Mouse (Mus musculus) kidney, postnatal 14 days (tissue): Measurements from ENCODE around the gene Sec23b.
A peak's percentile ranks its signal among the peaks of the same experiment; 100 is the strongest.
"Not testable (repeated sequence)": the region's sequence is repeated elsewhere in the genome, so short reads cannot be mapped to it uniquely, and the experiment has no call there.

Experiments used
- DNase-seq: peaks from one replicate; pipeline ENCODE4 v3.0.0; 2022; ENCODE audit warnings: mixed read lengths

Gene Sec23b

DNA sequence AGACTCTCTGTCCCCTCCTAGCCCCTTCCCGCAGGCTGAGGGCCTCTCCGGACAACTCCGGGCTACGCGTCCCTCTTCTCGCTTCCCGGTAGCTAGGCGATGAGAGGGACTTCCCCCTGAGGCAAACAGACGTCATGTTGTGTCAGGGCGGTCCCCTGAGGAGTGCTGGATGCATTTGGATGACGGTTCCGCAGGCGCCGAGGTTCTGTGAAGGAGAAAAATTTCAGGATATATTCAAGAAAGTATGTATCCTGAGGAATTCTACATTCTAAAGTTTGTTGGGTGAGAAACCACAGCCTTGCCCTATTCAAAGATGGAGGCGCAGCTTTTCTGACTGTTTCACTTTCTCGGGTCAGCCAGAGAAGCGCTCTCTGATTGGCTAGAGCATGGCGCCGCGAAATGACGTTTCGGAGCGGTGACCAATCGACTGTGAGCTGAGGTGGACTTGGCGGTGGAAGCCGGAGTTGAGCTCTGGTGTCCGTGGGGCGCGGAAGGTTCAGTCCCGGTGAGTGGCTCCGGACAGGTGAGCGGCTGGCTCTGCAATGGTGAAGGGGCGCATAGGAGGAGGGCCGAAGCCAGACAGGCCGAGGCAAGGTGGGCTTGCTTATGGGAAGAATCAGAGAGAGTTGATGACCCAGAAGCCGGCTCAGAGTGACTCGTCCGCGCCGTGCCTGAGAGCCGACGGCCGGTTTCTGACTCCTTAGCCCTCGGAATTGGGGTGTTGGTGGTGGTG, at the start of gene Sec23b:
Sec23b (plus strand) TSS at position 410 of the 733 bp plus-strand sequence.
- peak; percentile 98 for DNase-seq

- no peak for DNase-seq
These were observed 41.4 kb upstream of the Sec23b start for GRCm38 (mm10) chr2:144514619-144515018.

- no peak for DNase-seq
These were observed 36.3 kb upstream of the Sec23b start for GRCm38 (mm10) chr2:144519772-144520171.

DNA sequence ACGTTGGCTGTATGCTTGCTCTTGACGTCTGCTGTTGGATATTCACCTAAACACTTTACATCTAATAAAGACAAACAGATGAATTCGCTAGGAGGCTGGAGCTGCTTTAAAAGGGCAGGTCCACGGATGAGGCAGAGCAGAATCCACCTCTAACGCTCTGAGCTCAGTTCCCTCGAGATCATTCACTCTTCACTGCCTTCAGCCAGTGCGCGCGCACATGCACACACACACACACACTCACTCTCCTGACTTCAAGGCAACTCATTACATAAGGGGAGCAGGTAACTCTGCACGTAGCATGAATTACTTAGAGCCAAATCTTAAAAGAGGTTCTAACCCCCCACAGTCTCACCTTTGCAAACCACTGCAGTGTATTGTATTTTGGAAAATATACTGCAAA, 30.2 kb upstream of the Sec23b start:
- no peak for DNase-seq

DNA sequence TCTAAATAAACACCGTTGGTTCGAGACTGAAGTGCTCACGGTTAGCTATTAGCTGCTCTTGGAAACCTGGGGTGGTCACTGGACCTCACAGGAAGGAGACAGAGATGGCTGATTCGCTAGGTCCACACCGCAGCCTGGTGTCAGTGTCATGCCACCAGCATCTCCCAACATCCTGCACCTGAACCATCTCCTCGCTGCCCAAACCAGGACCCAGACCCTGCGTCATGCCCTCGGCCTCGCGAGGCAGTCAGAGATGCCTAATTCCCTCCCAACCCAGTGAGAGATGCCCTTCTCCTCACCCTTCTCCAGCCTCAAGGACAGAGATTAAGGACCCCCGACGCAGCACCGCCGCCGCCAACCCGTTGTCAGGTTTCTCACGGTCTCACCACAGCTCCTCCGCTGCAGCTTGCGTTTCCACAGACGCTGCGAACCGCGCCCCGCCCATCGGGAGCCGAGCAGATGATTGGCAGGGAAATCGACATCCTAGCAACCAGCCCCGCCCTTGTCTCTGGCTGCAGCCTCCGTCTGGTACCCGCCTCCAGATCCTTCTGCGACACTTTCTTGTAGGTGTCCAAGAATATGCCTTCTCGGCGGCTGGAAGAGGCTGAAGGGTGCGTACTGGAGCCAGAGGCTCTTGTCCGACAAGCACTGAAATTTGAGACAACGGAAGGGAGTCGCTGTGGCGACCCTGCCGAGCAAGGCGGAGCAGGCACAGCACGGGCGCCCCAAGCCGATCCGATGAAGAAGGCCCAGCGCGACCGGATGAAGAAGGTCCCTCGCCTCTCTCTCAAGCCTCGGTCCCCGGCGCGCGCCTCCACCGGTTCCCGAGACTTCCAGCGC, 28.8 kb upstream of the Sec23b start, which contains the start of the genes Dzank1 and Polr3f:
Dzank1 (minus strand) TSS at position 434 of the 840 bp plus-strand sequence.
Polr3f (plus strand) TSS at position 738 of the 840 bp plus-strand sequence.
- peak; percentile 98 for DNase-seq

DNA sequence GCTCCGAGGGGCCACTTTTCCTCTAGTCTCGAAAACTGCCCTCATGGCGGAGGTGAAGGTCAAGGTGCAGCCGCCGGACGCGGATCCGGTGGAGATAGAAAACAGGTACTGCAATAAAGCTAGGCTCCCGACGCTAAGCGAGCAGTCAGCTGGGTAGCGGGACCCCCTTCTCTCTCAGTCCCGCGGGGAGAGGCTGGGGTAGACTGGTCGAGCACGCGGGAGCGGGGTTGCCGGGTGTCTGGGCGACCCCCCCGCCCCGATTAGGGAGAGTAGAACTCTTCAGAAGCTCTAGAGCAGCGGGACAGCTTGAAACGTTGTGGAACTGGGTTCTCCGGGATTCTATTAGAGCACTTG, 28.2 kb upstream of the Sec23b start:
- DNase-seq = no peak

GRCm38 (mm10) chr2:144537123-144537522, 18.9 kb upstream of the Sec23b start:
- peak; percentile 32 for DNase-seq

DNA sequence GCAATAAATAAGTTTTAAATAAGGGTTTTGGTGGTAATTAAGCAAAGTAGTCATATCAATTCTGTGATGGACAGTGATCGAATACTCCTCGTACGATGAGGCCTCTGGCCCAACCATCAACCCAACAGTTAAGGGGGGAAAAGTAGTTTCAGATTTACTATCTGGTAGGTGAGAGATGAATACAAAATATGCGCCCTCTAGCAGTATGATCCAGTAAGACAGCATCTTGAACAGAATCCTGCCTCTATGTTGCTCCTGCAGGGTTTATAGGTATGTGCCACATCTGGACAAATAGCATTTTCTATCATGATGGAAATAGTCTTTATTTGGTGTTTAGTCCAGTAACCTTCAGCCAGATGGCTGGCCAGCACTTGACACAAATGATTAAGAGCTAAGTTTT, 14.8 kb upstream of the Sec23b start:
- DNase-seq = no peak

DNA sequence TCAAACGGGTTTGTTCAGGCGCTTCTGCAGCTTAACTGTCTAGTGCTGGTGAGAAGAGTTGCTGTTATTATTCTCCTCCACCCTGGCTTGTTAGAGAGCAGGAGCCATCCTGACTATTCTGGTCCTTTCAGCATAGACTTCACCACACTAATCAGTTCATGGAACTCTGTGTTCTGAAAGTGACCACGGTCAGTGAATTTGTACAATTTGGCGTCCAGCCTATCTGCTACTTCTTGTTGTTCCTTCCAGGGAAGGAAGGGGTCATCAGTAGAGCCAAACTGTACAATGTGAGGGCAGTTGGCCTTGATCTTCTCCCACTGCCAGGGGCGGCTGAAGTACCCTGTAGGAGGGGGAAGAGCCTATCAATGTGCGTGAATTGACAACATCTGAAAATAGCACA, 12.4 kb upstream of the Sec23b start:
- DNase-seq = no peak

DNA sequence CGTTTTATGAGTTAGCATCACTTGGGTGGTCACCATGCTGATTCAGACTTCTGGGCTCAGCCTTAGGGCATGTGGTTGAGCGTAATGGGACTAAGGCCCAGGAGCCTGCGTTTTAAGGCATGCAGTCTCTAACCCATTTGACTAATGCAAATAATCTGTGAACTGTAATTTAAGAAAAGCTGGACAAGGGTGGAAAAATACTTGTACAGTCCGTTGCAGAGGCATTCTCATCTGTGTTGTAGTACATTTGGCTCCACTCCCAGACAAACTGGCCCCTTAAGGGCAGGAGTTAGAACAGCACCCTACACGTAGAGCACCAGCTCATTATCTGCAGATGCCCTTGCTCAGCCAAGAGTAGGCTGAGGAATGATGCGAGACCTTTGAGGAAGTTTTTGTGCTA, 11.4 kb upstream of the Sec23b start:
- peak; percentile 79 for DNase-seq

GRCm38 (mm10) chr2:144545061-144545460, 11.0 kb upstream of the Sec23b start:
- no peak for DNase-seq

DNA sequence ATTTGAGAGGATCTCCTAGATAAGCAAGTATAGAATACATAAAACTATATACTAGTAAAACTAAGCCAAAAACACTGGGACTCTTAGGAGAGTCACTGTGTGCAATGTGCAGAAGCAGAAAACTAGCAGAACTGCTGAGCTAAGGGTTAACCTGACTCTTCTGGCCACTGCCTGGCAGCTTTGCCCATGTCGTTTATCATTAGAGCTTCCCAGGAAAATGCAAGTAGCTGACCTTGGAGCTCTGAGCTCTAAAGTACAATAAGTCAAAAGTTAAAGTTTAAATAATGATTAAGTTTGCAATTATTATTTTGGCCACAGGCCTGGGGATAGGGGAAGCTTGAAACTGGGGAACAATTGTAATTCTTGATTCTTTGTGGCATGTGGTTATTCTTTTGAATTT, 10.5 kb upstream of the Sec23b start:
- peak; percentile 70 for DNase-seq

- no peak for DNase-seq
These were observed 8.5 kb upstream of the Sec23b start for GRCm38 (mm10) chr2:144547559-144547958.

- peak; percentile 79 for DNase-seq
These were observed 5.5 kb upstream of the Sec23b start, which contains the start of gene Rbbp9 for GRCm38 (mm10) chr2:144550529-144550928. Rbbp9 (minus strand) TSS chr2:144550869.

GRCm38 (mm10) chr2:144553905-144554304, 2.1 kb upstream of the Sec23b start:
- no peak for DNase-seq

- DNase-seq = no peak
These were observed 676 bp upstream of the Sec23b start for GRCm38 (mm10) chr2:144555286-144555819.

GRCm38 (mm10) chr2:144588723-144589122, 32.7 kb downstream of the Sec23b start:
- DNase-seq = peak; percentile 7

DNA sequence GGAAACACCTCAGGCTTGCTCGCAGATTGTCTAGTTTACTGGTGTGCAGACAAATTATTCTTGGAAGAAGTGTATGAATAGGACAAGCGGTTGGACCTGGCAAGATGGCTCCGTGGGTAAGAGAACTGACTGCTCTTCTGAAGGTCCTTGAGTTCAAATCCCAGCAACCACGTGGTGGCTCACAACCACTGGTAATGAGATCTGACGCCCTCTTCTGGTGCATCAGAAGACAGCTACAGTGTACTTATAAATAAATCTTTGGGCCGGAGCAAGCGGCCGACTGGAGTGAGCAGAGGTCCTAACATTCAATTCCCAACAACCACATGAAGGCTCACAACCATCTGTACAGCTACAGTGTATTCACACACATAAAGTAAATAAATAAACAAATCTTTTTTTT, 37.0 kb downstream of the Sec23b start:
- DNase-seq = not testable (repeated sequence)

- peak; percentile 87 for DNase-seq
These were observed 38.1 kb downstream of the Sec23b start, which contains the start of gene Smim26 for GRCm38 (mm10) chr2:144593951-144594651. Smim26 (plus strand) TSS chr2:144594054.

- DNase-seq = no peak
These were observed 42.0 kb downstream of the Sec23b start for GRCm38 (mm10) chr2:144598006-144598405.

DNA sequence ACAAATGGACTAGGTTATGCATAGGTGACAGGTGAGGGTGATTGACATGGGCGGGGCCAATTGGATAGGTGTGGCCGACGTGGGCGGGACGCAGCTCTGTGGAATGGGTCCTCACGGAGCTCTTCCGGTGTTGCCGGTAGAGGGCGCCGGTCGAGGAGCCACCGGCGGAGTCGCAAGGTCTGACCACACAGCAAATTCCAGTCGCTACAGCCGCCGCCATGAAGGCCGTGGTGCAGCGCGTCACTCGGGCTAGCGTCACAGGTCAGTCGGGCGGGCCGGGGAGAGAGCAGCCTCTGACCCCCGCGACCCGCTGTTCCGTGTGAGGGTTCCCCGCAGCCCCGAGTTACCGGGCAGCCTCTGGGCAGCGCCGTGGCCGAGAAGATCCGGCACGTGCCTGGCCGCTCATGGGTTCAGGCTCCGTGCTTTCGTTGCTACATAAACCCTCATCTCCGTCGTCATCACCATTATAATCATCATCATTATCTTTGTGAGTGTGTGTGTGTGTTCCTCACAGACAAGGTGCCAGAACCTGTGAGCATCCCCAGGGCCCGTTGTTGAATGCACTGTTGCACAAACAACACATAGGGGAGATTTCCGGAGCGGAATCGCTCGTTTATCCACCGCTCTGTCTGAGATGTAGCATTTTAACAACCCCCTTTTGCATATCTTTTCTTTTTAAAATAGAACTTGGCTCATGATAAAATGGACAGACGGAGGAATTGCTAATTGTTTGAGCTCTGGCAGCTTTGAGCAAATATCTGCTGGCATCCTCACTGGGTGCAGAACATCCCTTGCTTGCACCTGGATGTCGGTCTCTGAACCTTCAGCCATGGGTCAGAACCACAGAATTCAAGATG, 44.0 kb downstream of the Sec23b start, which contains the start of gene Dtd1:
Dtd1 (plus strand) TSS at position 67 of the 857 bp plus-strand sequence.
- peak; percentile 93 for DNase-seq

DNA sequence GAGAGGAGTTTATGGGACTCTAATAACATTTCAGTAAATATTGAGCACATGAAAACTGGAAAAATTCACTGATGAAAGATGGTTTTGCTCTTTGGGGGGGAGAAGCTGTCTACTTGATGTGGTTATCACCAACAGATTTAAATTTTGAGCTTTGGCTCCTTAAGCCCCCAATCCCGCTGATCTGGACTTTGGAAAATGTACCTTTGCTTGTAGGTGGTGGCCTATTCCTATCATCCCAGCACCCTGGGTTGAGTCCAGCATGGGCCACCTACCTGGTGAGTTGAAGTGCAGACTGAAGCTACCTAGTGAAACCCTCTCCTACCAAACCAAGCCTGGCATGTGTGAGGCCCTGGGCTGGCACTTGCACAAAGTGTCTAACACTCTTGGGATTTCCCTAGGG, 45.5 kb downstream of the Sec23b start:
- no peak for DNase-seq
